Mouse (Mus musculus): ENCODE measurements at regions not wholly inside any gene's neighbourhood (a gene's known extent, or its start where the extent isn't known, plus 50 kb on each side); places are given as distances from the start of the nearest gene placed in this dataset.

DNA sequence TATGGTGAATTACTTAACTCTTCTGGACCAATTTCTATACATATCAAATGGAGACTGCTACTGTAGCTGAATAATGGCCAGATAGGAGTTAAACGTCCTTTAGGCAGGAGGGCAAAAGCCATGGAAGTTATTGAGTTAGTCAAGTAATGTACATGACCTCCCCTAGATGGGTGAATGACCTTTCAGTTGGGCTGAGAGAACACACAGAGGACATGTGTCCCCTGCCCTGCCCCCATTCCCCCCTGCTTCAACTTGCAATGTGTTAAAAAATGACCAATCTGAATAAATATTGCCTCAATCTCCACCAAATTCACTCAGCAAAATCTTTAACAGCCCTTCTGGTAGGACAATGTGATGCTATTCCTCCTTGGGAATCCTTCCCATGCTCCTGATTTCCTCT lies 282.1 kb upstream of the Gm9747 start:
- no peak for DNase-seq

GRCm38 (mm10) chr1:81951493-81952011 lies 281.4 kb upstream of the Gm9747 start:
- DNase-seq = no peak

DNA sequence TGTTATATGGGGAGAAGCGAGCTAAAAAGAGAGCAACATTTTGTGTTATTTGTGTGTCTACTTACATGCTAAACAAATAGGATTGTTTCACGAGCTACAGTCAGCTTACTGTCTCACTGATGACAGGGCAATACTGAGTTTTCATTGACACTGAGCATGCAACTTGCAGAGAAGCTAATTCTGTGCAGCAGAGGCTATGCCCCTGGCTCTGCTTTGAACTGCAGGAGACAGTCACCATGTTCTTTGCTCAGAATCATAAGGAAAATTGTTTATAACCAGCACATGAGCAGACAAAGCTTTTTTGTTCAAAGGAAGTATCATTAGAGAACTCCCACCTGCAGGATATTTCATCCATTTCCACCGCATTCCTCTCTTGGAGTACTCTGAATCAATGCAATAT lies 280.8 kb upstream of the Gm9747 start:
- no peak for DNase-seq

GRCm38 (mm10) chr1:81954507-81954906 lies 278.4 kb upstream of the Gm9747 start:
- no peak for DNase-seq

DNA sequence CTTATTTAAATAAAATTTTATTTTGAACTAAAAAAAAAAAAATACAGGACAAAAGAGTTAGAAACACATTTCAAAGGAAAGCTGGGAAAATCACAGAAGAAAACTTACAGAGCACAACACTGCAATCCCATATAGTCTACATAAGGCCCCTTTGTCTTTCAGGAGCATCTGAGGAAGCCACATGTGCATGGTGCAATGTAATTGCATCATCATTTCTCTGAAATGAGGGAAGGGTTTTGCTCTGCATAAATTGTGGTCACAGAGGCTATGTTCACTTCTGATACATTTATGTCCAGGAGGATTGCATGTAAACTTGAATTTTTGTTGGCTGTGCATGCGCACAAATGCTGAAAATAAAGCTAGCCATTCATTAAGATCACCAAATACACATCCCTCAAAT lies 265.9 kb upstream of the Gm9747 start:
- DNase-seq = no peak

DNA sequence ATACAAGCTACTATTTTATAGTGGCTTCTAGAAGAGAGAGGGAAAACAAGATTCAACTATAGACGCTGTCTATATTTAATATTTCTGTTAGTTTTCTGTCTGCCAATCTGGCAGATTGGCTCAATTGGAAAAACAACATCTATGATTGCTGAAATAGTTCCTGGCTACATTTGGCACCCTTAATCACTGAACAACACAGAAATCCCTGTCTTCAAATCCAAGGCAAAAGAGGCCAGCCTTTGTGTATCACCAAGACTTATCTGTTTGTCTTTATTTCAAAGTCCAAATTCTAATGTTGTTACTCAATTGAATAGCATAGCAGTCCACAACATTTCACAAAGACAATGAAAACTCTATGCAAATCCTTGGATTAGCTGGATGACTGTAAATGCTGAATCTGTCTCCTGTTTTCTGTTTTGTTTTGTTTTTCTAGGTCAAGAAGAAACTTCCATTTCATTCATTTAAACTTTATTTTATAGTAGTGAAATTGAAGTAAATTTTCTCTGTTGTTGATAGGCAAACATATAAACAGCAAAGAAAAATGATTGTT lies 265.1 kb upstream of the Gm9747 start:
- no peak for DNase-seq

- DNase-seq = no peak
Measured at GRCm38 (mm10) chr1:81972575-81972974, 260.3 kb upstream of the Gm9747 start.

DNA sequence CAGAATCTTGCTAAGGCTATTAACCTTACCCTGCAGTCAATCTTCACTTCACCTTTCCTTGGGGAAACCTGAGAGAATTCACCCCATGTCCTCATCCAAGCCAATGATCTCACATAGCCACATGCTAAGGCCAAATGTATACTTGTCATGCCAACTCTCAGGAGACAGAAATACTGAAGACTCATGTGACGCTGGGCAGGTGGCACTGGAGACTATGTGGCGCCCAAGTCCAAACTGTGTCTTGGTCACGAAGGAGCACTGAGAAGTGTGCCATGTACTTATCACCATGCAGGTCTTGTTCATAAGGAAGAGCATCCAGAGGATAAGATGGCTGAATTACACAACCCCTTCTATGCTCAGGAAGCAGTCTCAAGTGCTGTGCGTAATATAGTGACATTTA lies 259.4 kb upstream of the Gm9747 start:
- DNase-seq = no peak

DNA sequence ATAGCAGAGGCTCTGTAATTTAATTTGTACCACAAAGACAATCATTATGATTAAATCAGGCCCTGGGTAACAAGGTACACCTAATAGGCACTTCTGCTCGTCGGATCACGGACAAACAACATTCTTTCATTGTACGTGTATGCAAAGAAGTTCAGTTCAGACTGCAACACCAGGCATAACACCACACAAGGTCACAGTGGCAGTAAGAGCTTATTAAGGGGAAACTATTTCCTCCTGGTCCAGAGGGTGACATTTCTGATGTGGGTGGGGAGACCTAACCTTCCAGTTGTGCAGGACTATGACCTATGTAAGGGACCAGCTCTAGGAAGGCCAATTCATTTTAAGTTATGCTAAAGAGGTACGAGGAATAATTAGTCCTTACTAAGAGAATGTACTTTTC lies 225.0 kb upstream of the Gm9747 start:
- DNase-seq = no peak

DNA sequence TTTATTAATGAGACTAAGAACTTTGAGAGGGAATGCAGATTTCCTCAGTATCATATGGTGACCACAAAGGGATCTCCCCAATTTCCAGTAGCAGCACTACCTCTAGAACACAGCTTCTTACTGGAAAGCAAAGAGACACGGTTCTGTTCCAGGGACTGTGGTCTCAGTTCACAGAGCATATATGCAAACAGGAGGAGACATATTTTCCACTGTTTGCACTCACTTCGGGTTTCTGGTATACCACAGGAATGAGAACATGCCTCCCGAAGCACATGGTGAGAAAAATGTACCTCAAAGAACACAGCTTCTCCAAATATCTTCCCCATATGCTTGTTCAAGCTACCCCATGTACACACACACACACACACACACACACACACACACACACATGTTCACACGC lies 224.1 kb upstream of the Gm9747 start:
- no peak for DNase-seq

DNA sequence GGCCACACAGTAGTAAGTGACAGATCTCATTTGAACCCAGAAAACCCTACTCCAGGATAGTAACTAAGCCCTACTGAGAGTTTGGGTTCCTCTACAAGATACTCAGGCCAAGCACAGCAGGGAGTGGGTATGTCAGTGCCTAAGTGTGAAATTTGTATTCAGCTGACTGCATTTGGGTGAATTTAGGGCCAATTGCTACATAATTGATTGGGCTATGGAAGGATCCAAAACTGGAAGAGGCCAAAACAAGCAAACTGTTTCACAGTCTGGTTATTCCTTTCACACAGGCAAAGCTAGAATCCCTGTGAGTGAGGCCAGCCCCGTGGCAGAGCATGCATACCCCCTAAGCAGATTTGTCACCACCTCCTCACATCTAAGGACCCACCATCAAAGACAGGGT lies 221.9 kb upstream of the Gm9747 start:
- DNase-seq = no peak

DNA sequence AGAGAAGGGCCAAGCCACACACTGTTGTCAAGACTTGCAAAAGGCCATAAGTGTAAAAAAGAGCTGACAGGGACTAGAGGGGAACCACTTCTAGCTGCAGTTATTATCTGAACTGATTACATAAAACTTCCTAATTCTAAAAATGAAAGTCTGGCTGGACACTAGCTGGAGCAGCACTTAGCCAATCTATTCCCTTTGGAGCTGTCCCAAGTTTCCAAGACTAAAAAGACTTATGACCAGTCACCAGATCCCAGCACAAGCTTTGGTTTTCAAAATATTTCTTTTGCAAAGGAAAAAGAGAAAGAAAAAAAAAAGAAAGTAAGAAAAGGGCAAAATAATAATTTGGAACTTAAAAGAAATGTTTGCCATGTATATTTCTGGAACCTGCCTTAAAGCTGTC lies 217.6 kb upstream of the Gm9747 start:
- no peak for DNase-seq

GRCm38 (mm10) chr1:82018701-82019404 lies 214.1 kb upstream of the Gm9747 start:
- DNase-seq = no peak

DNA sequence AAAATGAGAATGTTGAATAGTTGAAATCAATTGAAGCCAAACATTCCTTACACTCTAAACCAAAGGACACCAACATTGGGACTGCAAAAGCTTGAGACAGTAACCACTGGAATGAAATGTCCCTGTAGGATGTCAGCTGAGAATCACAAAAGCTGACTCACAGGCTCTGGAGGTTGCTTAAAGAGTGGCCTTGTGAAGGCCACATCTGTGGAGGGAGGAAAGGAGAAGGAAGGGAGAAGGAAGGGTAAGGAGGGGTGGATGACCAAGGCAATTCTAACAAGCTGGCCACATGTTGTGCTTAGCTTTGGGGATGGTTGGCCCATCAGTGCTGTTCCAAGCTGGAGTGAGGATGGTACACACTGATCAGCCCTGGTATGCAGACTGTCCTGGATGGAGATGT lies 205.2 kb upstream of the Gm9747 start:
- no peak for DNase-seq

DNA sequence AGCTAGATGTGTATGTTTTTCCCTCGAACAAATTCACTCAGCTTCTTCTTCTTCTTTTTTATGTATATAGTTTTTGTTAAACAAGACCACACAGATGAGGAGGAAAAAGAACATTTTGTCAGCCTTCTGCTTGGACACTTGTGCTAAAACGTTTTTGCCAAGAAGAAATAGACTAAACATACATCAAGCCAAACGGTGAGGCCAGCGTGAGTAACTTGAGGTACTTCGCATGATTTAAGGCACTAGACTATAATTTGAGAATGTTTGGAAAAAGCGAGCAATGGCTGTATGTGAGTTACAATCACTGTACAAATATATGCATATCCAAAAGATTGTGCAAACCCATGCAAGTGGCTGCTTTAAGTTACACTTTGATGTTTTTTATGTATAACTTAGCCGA lies 201.8 kb upstream of the Gm9747 start:
- DNase-seq = no peak

DNA sequence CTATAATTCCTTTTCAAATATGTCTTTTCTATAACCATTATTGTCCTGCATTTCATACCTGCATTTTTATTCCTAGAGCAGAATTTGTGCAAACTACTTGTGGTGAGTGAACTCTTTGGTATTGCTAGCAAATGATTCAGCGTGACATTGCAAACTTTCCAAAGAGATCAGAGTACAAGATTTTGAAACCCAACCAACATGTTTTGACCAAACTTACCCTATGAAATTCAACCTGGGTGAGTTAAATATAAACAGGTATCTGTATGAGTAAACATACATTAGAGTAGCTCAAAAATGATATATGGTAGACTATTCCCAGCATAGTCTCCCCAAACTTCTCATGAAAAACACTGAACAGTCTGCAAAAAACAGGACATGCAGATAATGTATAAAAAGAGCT lies 200.5 kb upstream of the Gm9747 start:
- no peak for DNase-seq

GRCm38 (mm10) chr1:82038171-82038570 lies 194.7 kb upstream of the Gm9747 start:
- no peak for DNase-seq

- no peak for DNase-seq
Measured at GRCm38 (mm10) chr1:82038698-82039097, 194.2 kb upstream of the Gm9747 start.

DNA sequence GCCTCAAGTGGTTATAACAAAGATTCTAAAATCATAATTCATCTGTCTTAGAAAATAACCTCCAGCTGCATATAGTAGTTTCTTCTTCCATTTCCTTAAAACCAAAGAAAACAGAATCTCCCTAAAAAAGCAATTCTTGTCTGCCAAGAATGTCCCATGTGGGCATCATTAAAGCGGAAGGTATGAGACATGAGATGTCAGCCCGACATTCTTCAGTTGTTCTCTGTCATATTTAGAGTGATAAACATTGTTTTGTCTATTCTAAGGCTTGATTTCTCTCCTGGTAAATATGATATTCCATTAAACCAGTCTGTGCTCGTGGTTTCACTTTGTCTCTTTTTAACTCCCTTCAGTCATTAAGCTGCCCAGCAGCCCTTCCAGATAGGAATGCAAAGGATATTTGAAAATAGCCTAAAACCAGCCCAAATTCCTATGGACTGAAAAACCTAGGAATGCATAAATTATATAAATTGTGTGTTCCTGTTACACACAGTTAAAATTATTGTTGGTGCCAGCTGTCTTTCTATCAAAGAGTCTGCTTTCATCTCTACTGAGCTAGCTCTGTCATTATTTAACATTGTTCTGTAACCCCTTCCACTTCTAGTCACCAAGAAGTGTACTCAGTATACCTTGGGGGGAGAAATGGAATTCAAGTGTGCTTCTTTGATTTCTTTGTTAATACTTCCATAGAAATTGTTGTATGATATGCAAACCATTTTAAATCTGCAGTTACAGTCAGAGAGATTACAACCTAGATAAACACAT lies 191.4 kb upstream of the Gm9747 start:
- DNase-seq = no peak

DNA sequence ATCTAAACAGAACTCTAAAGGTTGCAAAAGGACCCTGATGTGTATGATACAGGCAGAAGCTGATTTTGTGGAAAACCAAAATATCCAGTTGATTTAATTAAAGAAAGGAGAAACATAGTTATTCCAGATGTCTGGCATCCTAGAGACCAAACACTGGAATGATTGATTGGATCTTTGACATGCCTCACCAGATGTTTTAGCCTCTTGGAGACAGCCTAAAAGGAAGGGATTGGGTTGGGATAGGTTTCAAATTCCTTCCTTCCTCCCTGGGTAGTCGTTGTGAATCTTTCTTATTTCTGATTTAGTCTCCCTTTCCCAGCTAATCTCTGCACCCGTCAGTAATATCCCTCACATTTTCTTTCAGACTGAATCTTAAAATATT lies 190.9 kb upstream of the Gm9747 start:
- DNase-seq = no peak

DNA sequence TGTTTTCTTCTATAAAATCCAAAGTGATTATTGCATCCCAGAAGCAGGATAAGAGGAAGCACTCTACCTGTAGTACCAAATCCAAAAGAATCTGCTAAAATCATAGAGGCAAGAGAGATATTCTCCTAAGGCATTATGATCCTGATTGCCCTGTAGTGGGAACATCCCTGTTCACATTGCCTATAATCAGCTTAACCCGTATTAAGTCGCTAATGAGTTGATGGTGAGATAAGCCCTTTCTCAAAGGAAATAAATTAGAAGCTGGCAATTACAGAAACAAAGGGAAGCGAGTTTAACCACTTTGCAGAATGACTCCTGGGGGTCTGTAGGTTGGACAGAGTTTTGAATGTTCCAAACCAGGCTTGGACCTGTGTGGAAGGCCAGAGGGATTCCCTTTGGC lies 190.4 kb upstream of the Gm9747 start:
- DNase-seq = no peak

DNA sequence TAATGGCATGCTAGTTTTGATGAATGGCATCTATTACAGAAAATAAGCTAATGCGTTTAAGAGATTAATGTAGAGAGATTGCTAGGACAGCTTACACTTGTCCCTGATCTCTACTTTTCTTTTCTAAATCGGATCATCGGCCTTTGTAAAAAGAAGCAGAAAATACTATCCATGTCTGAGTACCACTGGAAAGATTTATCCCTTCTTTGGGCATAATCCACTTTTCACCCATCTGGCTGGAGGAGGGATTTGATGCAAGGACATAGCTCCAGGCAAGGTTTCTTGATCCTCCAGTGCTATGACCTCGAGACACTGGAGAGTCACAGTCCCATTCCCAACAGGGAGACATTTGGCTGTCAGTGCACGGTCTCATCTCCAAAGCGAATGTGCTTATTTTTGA lies 166.6 kb upstream of the Gm9747 start:
- DNase-seq = no peak

DNA sequence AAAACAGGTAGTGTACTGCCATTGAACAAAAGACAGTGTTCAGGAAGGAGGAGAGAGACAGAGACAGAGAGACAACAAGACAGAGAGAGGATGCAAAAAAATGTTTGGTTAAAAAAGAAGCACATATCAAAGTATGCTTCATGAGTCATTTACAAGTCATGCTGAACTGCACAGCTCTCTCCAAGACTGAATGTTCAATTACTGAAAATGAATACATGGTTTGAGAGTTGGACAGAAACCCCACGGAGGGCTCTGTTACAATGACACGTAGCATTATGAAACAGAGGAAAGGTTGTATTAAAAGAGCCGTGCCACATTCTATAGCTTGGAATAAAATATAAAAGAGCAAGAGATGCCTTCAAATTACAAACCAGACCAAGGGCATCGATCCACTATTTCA lies 164.3 kb upstream of the Gm9747 start:
- DNase-seq = no peak

Data from right cerebral cortex, postnatal 14 days (tissue).